Mouse (Mus musculus) heart, adult 2 months (tissue): ENCODE data around the gene Suclg1.

Experiments used
- CTCF ChIP-seq: fragments of 200-600 bp; IDR thresholded peaks from 2 replicates; pipeline ENCODE4 v1.8.1; 2022; ENCODE audit warnings: antibody characterized with exemption, mild to moderate bottlenecking, moderate library complexity
- POLR2A ChIP-seq: fragments of 200-500 bp; IDR thresholded peaks from 2 replicates; pipeline ENCODE4 v1.6.1; 2011; ENCODE audit warnings: mild to moderate bottlenecking, low read depth, low read length, control low read depth; ENCODE audit not compliant: insufficient read depth

- TF ChIP-seq POLR2A (no peak), CTCF (no peak)
Measured at GRCm38 (mm10) chr6:73221958-73222735, 26.0 kb upstream of the Suclg1 start.
